Mouse (Mus musculus) cortical plate, adult 2 months (tissue): ENCODE measurements around the gene Fam117a. TPM values are rescaled to one million over a fixed set of nuclear protein-coding genes. Genes with fewer than 3 reads are reported as not detected.

ENCODE experiments used
- H3K27ac ChIP-seq: fragments of 200-500 bp; 2 replicates; pipeline ENCODE4 v1.5.1; 2012; ENCODE audit warnings: low read length, control low read depth, inconsistent platforms; ENCODE audit not compliant: insufficient read depth
- H3K4me1 ChIP-seq: fragments of 200-500 bp; 2 replicates; pipeline ENCODE4 v1.6.1; 2011; ENCODE audit warnings: low read length; ENCODE audit not compliant: control insufficient read depth, insufficient read depth
- H3K4me3 ChIP-seq: fragments of 200-500 bp; 2 replicates; pipeline ENCODE4 v1.5.1; 2011; ENCODE audit warnings: mild to moderate bottlenecking, low read length, control low read depth; ENCODE audit not compliant: insufficient read depth
- CTCF ChIP-seq: fragments of 200-500 bp; IDR thresholded peaks from 2 replicates; pipeline ENCODE4 v1.5.1; 2011; ENCODE audit warnings: mild to moderate bottlenecking, control low read depth, low read length; ENCODE audit not compliant: insufficient read depth; ENCODE audit errors: extremely low read depth
- POLR2A ChIP-seq: fragments of 200-500 bp; IDR thresholded peaks from 2 replicates; pipeline ENCODE4 v1.6.1; 2011; ENCODE audit warnings: mild to moderate bottlenecking, low read length, control low read depth; ENCODE audit not compliant: insufficient read depth; ENCODE audit errors: extremely low read depth
- polyA plus RNA-seq: library from polyadenylated mRNA; depleted of rRNA; stranded (reverse); fragments of >200 nt; gene quantifications from 2 replicates; pipeline ENCODE4 v1.2.3, GENCODE M21; 2012; rRNA removed

Gene Fam117a
- polyA plus RNA-seq: 7.5 and 7.7 TPM in 2 replicates

DNA sequence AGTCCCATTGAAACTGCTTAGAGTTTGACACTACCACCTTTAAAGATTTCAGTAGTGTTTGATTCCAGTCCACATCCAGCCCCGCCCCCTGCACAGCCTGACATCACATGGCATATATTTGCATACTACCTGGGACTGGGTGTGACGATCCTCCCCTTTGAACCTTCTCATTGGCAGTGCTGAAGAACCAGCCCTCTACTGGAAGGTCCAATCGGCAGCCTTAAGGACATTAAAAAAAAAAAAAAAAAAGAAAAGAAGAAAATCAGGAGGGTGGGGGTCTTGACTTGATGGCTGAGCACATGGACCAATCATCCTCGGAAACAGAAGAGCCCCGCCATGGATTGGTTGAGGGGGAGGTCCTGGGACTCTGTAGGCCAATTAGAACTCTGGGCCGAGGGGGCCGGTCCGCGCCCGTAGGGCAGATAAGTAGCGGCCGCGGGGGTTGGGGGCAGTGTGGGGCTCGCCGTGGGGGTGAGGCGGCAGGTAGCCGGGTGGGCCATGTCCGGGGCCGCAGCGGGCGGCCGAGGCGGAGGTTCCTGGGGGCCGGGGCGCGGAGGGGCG is at the start of gene Fam117a:
TSS of gene Fam117a (plus strand) at position 451 of the 561 bp plus-strand sequence.
- no peak for TF ChIP-seq POLR2A
- TF ChIP-seq CTCF: no peak
- peaks cover 2% of the 10 kb centered on the region; the same call in 1 of the 2 replicates for H3K4me1 ChIP-seq
- no peak within 1 kb of the TSS for H3K27ac ChIP-seq
- H3K4me3 ChIP-seq: peak within 1 kb of the TSS; percentile 47

DNA sequence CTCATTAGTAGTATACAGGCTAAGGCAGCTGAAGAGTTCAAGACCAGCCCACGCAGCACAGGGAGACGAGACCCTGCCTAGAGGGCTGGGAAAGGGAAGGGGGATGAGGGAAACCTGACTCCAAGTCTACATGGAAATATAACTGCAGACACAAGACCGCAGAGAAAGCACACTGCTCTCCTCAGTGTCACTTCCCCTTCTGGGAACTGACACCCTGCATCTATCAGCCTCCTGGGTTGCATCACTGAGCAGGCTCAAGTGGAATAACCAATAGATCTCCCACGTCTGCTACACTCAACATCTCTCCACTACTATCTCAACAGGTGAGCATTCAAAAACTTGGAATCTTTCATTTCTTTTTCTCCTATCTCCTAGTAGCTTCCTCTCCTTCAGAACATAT is 44.8 kb upstream of the Fam117a start:
- TF ChIP-seq CTCF: no peak
- no peak for TF ChIP-seq POLR2A
- no peak overlapping the region for H3K27ac ChIP-seq
- H3K4me3 ChIP-seq: no peak overlapping the region
- no peaks in the 10 kb centered on the region; the same call in 1 of the 2 replicates for H3K4me1 ChIP-seq

- no peak overlapping the region for H3K4me3 ChIP-seq
- TF ChIP-seq CTCF: no peak
- TF ChIP-seq POLR2A: no peak
- H3K27ac ChIP-seq: no peak overlapping the region
- H3K4me1 ChIP-seq: no peaks in the 10 kb centered on the region; the same call in 1 of the 2 replicates
These were observed 43.7 kb upstream of the Fam117a start for GRCm38 (mm10) chr11:95293017-95293624.

DNA sequence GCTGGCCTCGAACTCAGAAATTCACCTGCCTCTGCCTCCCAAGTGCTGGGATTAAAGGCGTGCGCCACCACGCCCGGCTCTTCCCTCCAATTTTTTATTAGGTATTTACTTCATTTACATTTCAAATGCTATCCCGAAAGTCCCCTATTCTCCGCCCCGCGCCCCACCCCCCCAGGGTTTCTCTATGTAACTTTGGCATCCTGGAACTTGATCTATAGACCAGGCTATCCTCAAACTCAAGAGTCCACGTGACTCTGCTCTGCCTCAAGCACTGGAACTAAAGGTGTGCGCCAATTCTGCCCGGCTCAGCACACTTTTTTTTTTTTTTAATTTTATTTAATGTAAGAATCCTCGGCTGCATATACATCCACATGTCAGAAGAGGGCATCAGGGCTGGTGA is 41.1 kb upstream of the Fam117a start:
- no peaks in the 10 kb centered on the region; the same call in 1 of the 2 replicates for H3K4me1 ChIP-seq
- H3K27ac ChIP-seq: no peak overlapping the region
- no peak for TF ChIP-seq CTCF
- TF ChIP-seq POLR2A: no peak
- no peak overlapping the region for H3K4me3 ChIP-seq

DNA sequence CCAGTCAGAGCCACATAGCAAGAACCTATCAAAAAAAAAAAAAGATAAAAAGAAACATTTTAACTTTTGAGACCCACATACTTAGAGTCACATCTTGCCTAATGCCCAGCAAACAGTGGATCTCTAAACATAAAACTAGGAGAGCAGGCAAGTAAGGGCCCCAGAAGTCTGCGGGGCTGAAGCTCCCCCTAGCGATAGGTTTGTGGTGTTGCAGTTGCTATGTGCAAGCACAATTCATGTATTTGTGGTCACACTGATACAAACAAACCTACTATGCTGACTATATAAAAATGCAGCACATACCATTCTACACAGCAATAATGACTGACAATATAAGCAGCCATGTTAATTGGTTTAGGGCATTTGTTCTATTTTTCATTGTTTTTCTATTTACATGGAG is 38.7 kb upstream of the Fam117a start:
- Histone ChIP-seq H3K27ac (no peak overlapping the region), H3K4me1 (no peaks in the 10 kb centered on the region; the same call in 1 of the 2 replicates), H3K4me3 (no peak overlapping the region)
- TF ChIP-seq POLR2A (no peak), CTCF (peak; percentile 79)

- no peak overlapping the region for H3K4me3 ChIP-seq
- no peaks in the 10 kb centered on the region for H3K4me1 ChIP-seq
- no peak overlapping the region for H3K27ac ChIP-seq
- TF ChIP-seq POLR2A: no peak
- TF ChIP-seq CTCF: no peak
These were observed 36.9 kb upstream of the Fam117a start for GRCm38 (mm10) chr11:95299886-95300285.

GRCm38 (mm10) chr11:95301772-95302171 is 35.0 kb upstream of the Fam117a start:
- no peaks in the 10 kb centered on the region for H3K4me1 ChIP-seq
- TF ChIP-seq CTCF: no peak
- no peak for TF ChIP-seq POLR2A
- no peak overlapping the region for H3K27ac ChIP-seq
- no peak overlapping the region for H3K4me3 ChIP-seq

DNA sequence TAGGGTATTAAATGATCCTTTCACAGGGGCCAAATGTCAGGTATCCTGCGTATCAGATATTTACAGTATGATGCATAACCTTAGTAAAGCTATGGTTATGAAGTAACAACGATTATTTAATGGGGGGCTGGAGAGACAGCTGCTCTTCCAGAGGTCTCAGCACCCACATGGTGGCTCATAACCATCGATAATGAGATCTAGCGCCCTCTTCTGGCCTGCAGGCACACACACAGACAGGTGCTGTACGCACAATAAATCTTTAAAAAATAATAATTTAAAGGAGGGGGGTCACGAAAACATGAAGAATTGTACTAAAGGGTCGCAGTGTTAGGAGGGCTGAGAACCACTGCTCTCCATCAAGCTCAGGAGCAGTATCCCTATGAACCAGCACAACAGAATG is 31.2 kb upstream of the Fam117a start:
- H3K4me1 ChIP-seq: no peaks in the 10 kb centered on the region; the same call in 1 of the 2 replicates
- TF ChIP-seq CTCF: no peak
- TF ChIP-seq POLR2A: no peak
- H3K4me3 ChIP-seq: no peak overlapping the region
- H3K27ac ChIP-seq: no peak overlapping the region

DNA sequence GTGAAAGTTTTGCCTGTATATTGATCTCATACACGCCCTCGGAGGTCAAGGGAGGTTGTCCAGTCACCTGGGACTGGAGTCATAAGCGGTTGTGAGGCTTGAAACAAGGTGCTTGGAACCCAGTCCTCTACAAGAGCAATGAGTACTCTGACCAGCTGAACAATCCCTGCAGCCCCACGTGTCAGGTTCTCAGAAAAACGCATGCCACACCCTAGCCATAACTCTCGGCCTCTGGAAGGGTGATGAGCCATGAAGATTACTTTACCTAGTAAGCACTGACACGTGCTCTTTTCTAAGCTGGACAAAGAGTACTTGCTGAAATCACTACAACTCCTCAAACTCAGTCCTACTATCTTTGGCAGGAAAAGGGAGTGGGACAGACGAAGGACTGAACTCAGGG is 29.3 kb upstream of the Fam117a start:
- TF ChIP-seq POLR2A (no peak), CTCF (no peak)
- H3K4me3 ChIP-seq: no peak overlapping the region

DNA sequence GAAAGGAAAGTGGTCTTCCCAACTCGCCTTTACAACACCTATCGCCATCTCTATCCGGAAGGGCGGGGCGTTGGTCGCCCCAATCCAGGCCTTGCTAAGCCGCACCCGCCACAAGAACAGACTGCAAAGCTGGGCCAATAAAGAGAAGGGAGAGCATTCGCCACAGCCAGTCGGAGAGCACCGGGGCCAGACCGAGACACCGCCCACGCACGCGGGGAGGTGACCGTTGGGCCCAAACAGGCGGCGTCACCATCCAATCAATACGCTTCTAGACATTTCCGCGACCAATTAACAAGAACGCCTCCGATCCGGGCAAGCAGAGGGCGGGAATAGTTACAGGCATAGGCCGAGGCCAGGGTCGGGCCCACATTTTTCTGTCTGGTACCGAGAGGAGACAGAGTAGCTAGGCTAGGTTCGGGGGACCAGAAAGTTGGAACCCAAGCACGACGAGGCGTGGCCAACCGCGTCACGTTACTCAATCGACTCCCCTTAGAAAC is 27.3 kb upstream of the Fam117a start:
- Histone ChIP-seq H3K27ac (peak overlapping the region; percentile 75), H3K4me1 (peaks cover 2% of the 10 kb centered on the region; the same call in 1 of the 2 replicates), H3K4me3 (peak overlapping the region; percentile 62)
- TF ChIP-seq POLR2A (peak; percentile 77), CTCF (no peak)

More for the DNA sequence above, 29.3 kb upstream of the Fam117a start:
- Histone ChIP-seq H3K4me1 (peaks cover 2% of the 10 kb centered on the region; the same call in 1 of the 2 replicates), H3K27ac (no peak overlapping the region)
